Mouse (Mus musculus): ENCODE measurements at regions not wholly inside any gene's neighbourhood (a gene's known extent, or its start where the extent isn't known, plus 50 kb on each side); places are given as distances from the start of the nearest gene placed in this dataset.

GRCm38 (mm10) chr16:77749474-77749873 lies 147.6 kb upstream of the Gm11146 start:
- TF ChIP-seq CTCF (IDR thresholded peaks at IDR 0.05; ENCODE audit: low read depth) = no peak
- TF ChIP-seq EP300 (IDR thresholded peaks at IDR 0.05; ENCODE audit: low read depth) = no peak

All from liver, embryonic 14.5 days (tissue).